Mouse (Mus musculus) megakaryocyte, embryonic 14.5 days (primary cell): Measurements from ENCODE around the gene Ggt1.

Experiments
- FLI1 ChIP-seq: IDR thresholded peaks from 2 replicates; pipeline ENCODE4 v1.6.1; 2012; ENCODE audit warnings: low read length, inconsistent platforms, mixed read lengths
- GATA1 ChIP-seq: IDR thresholded peaks from 3 replicates; pipeline ENCODE4 v1.6.1; 2012; ENCODE audit warnings: mixed read lengths, low read length, inconsistent platforms, borderline replicate concordance

DNA sequence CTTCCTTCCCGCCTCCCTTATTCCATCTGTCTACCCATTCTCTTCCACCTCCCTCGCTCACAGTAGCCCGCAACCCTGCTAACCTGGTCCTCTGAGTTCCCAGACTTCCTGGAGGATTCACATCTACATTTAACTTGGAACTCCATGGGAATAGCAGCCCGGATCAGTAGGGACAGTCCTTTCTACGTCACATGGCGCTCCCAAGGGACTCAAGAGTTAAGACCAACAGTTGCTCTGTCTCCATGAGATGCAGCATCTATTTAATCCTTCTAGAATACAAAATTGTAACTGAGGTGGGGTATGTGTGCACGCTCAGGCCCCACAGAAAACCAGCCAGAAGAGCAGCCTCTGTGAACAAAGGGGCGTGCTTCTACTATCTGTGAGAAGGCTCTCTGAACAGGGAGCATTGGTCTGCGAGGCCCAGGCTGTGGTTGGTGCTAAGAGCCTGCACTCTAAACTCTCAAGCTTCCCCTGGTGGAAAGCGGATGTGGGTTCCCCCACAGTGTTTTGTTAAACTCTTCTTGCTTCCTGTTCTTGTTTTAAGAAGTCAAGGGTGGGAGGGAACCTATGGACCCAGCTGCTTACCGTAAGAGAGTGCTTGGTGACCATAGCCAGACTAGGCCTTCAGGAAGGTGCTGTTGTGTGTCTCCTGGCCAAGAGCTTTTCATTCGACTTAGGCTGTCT is 29.9 kb downstream of the Ggt1 start:
- TF ChIP-seq FLI1 (peak; percentile 69; the same call in 1 of the 2 replicates), GATA1 (no peak)
